11 mouse cellular contexts compared by ENCODE assay signal in genomic region chr10:12887792-12888191, GRCm38 (mm10).
"Had no signal": no experiment of that assay in that cellular context is flagged by ENCODE, and none has a peak within 500 bp of the region (broad histone marks: within the 10 kb centered on the region; RNA-seq: fewer than 3 reads in every experiment).

No protein-coding gene starts in this region.

- H3K4me1 ChIP-seq: limb, embryonic 12.5 days; neural tube, embryonic 13.5 days had no signal

- H3K27me3 ChIP-seq: kidney, embryonic 15.5 days; limb, embryonic 12.5 days; neural tube, embryonic 13.5 days had no signal

- H3K4me3 ChIP-seq: kidney, embryonic 15.5 days; left cerebral cortex, adult 2 months; limb, embryonic 12.5 days; midbrain, embryonic 10.5 days; neural tube, embryonic 13.5 days had no signal

- H3K9me3 ChIP-seq: kidney, embryonic 15.5 days; limb, embryonic 12.5 days; midbrain, embryonic 10.5 days; neural tube, embryonic 13.5 days had no signal

- H3K9ac ChIP-seq: kidney, embryonic 15.5 days; limb, embryonic 12.5 days; liver, embryonic 14.5 days; neural tube, embryonic 13.5 days had no signal

- H3K36me3 ChIP-seq: kidney, embryonic 15.5 days; limb, embryonic 12.5 days; midbrain, embryonic 10.5 days; neural tube, embryonic 13.5 days had no signal

- DNase-seq: kidney, postnatal 14 days; midbrain, embryonic 14.5 days; retina, postnatal 1 day; right cerebral cortex, postnatal 14 days; thymus, postnatal 4 days had no signal

- H3K4me2 ChIP-seq: kidney, embryonic 15.5 days; limb, embryonic 12.5 days; neural tube, embryonic 13.5 days had no signal

- H3K27ac ChIP-seq: kidney, embryonic 15.5 days; left cerebral cortex, adult 2 months; limb, embryonic 12.5 days; liver, embryonic 14.5 days; midbrain, embryonic 10.5 days; neural tube, embryonic 13.5 days had no signal
